Mouse (Mus musculus) forebrain, embryonic 16.5 days (tissue): ENCODE data around the gene Rpl36al. TPM values are rescaled to one million over a fixed set of nuclear protein-coding genes. Genes with fewer than 3 reads are reported as not detected.

Experiments used
- ATAC-seq: fragments of 200-750 bp; cut with Nextera tagmentation; 2 replicates; pipeline ENCODE4 v1.8.0; 2017; ENCODE audit warnings: mild to moderate bottlenecking, moderate library complexity
- H3K27ac ChIP-seq: fragments of 300-500 bp; sonication (generic); 2 replicates; pipeline ENCODE4 v1.5.1; 2014; ENCODE audit warnings: low read length, control low read depth
- H3K27me3 ChIP-seq: fragments of 300-500 bp; sonication (generic); replicated peaks from 2 replicates; pipeline ENCODE4 v1.6.1; 2014; ENCODE audit warnings: low read length; ENCODE audit not compliant: control insufficient read depth, insufficient read depth
- H3K36me3 ChIP-seq: fragments of 300-500 bp; sonication (generic); 2 replicates; pipeline ENCODE4 v1.6.1; 2014; ENCODE audit not compliant: control insufficient read depth, insufficient read depth
- H3K4me1 ChIP-seq: fragments of 300-500 bp; sonication (generic); replicated peaks from 2 replicates; pipeline ENCODE4 v1.6.1; 2014; ENCODE audit warnings: low read length; ENCODE audit not compliant: control insufficient read depth, insufficient read depth
- H3K4me2 ChIP-seq: fragments of 300-500 bp; sonication (generic); 2 replicates; pipeline ENCODE4 v1.6.1; 2014; ENCODE audit warnings: mild to moderate bottlenecking, low read length, control low read depth
- H3K4me3 ChIP-seq: fragments of 300-500 bp; sonication (generic); replicated peaks from 2 replicates; pipeline ENCODE4 v1.5.1; 2014; ENCODE audit warnings: mild to moderate bottlenecking, low read length, control low read depth
- H3K9ac ChIP-seq: fragments of 300-500 bp; sonication (generic); replicated peaks from 2 replicates; pipeline ENCODE4 v1.6.1; 2014; ENCODE audit warnings: low read depth, low read length, control low read depth
- H3K9me3 ChIP-seq: fragments of 300-500 bp; sonication (generic); 2 replicates; pipeline ENCODE4 v1.6.1; 2016; ENCODE audit warnings: low read length; ENCODE audit not compliant: control insufficient read depth
- WGBS: fragments of 180-500 bp; shearing (Covaris S2); extraction: QIAGEN DNeasy Blood & Tissue Kit; methylation state at CpG from one replicate; pipeline ENCODE4 v1.1.7; 2014; 5-methylcytosine and 5-hydroxymethylcytosine counted together
- microRNA-seq: library from miRNA; unstranded; fragments of <30 nt; microRNA quantifications from one replicate; pipeline ENCODE4, GENCODE M21; 2017
- polyA plus RNA-seq: library from polyadenylated mRNA; unstranded; fragments of >200 nt; fragmentation: Nextera tagmentation; extraction: Ambion mirVana; gene quantifications from 2 replicates; pipeline ENCODE4 v1.2.1, GENCODE M21; 2015

The Rpl36al gene
- polyA plus RNA-seq, 1 experiment from 2014 or later, result 289 TPM

DNA sequence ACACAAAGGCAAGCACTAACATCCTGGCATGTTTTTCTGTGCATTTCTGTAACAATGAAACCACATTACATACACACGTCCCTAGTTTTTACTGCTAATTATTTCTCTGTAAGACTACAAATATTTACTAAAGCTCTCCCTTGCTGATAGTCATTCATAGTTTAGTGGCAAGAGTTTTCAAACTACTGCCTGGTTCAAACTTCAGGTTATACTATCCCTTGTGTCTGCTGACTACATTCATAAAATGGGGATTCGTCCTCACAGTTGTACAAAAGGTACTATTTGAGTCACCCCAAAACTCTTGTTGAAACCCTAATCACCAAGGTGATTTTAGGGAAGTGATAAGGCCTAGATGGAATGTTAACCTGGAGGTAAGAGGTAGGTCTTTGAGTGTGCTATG, 28.0 kb downstream of the Rpl36al start:
- Histone ChIP-seq H3K27ac (no peak overlapping the region), H3K9ac (no peak overlapping the region), H3K27me3 (no peaks in the 10 kb centered on the region), H3K4me2 (no peak overlapping the region), H3K36me3 (peaks cover 13% of the 10 kb centered on the region), H3K4me1 (peaks cover 9% of the 10 kb centered on the region), H3K9me3 (no peaks in the 10 kb centered on the region), H3K4me3 (no peak overlapping the region)
- no peak for ATAC-seq
- WGBS, result 82% methylated on average over 2 of the region's 2 CpGs

DNA sequence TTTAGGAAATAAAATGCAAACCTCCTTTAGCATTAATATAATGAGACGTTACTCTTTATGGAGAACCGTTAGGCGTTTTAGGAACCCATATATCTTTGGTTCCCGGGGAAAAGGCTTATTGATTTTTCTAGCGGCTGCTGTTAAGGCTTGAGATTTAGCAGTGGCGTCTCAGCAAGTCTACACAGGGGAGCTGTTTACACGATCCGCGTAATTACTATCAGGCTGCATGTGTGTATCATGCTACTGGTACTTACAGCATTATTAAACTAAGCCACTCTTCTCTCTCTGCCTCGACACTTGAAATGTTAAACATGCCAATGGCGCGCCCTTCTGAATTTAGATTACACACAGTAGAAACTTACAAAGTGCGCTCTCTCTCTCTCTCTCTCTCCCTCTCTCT, 33.8 kb downstream of the Rpl36al start:
- Histone ChIP-seq H3K4me1 (no peaks in the 10 kb centered on the region), H3K27me3 (no peaks in the 10 kb centered on the region), H3K36me3 (no peaks in the 10 kb centered on the region), H3K4me2 (no peak overlapping the region), H3K9ac (no peak overlapping the region), H3K9me3 (no peaks in the 10 kb centered on the region), H3K27ac (no peak overlapping the region), H3K4me3 (no peak overlapping the region)
- ATAC-seq, result no peak
- WGBS, result 85% methylated on average over 13 of the region's 13 CpGs

DNA sequence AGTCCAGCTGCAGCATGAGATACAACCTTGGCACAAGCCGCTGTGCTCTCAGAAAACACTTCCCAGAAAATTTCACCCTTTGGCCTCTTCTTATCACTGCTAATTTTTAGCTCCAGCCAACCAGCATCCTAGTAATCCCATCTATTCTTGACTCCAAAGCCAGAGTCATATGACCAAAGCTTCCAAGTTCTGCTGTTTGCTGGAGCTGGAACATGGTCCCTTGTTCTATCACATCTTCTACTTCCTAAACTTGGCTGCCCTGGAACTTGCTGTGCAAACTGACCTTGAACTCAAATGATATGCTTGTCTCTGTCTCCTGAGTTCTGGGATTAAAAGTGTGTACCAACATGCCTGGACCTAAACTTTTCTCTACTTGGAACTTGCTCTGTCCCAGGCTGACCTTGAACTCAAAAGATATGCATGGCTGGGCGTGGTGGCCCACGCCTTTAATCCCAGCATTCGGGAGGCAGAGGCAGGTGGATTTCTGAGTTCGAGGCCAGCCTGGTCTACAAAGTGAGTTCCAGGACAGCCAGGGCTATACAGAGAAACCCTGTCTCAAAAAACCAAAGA, 36.6 kb downstream of the Rpl36al start:
- Histone ChIP-seq H3K4me3 (no peak overlapping the region), H3K36me3 (no peaks in the 10 kb centered on the region), H3K27me3 (no peaks in the 10 kb centered on the region), H3K9ac (no peak overlapping the region), H3K4me1 (no peaks in the 10 kb centered on the region), H3K4me2 (no peak overlapping the region), H3K9me3 (no peaks in the 10 kb centered on the region), H3K27ac (no peak overlapping the region)
- ATAC-seq, result no peak
- WGBS, result 92% methylated on average over 5 of the region's 5 CpGs

DNA sequence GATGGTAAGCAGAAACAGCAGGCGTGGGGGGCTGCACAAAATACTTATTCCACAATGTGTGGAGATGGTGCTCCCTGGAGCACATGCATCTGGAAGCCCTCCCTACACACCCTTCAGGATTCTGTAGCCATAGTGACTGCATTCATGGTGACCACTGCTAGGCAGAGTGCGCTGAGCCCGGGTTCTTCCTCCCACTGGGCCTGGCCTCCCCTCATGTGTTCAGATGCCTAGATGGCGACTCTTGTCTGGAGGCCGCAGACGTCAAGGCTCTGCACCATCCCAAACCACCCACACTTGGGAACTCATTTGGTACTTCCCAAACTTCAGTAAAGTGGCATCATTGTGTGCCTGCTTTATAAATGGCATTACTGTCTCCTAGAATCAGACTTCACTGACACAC, 40.4 kb downstream of the Rpl36al start:
- no peaks in the 10 kb centered on the region for H3K27me3 ChIP-seq
- H3K4me3 ChIP-seq, result no peak overlapping the region
- WGBS, result 71% methylated on average over 6 of the region's 6 CpGs
- H3K9me3 ChIP-seq, result no peaks in the 10 kb centered on the region
- no peak overlapping the region for H3K27ac ChIP-seq
- no peaks in the 10 kb centered on the region for H3K36me3 ChIP-seq
- ATAC-seq, result no peak
- H3K4me2 ChIP-seq, result no peak overlapping the region
- H3K9ac ChIP-seq, result no peak overlapping the region
- no peaks in the 10 kb centered on the region for H3K4me1 ChIP-seq

DNA sequence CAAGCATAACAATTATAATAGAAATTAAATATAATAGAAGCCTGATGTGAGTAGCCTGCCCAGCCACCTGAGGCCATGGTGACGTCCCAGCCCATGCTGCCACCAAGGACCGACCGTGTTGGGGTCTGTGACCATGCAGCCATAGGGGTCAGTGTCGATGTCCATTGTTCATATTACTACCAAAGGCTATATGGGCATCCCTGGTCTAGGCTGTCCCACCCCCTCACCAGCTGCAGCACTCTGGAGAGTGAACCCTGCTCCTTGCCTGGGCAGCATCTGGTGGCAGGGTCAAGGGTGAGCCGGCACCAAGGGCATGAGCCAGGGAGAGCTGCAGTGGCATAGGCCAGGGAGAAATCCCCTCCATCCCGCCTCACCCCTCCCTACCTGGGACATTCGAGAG, 44.0 kb downstream of the Rpl36al start:
- H3K27me3 ChIP-seq, result no peaks in the 10 kb centered on the region
- no peaks in the 10 kb centered on the region for H3K4me1 ChIP-seq
- no peak overlapping the region for H3K9ac ChIP-seq
- no peak overlapping the region for H3K4me2 ChIP-seq
- H3K9me3 ChIP-seq, result no peaks in the 10 kb centered on the region
- no peak overlapping the region for H3K27ac ChIP-seq
- 89% methylated on average over 7 of the region's 7 CpGs for WGBS
- ATAC-seq, result no peak
- H3K36me3 ChIP-seq, result no peaks in the 10 kb centered on the region
- H3K4me3 ChIP-seq, result no peak overlapping the region

DNA sequence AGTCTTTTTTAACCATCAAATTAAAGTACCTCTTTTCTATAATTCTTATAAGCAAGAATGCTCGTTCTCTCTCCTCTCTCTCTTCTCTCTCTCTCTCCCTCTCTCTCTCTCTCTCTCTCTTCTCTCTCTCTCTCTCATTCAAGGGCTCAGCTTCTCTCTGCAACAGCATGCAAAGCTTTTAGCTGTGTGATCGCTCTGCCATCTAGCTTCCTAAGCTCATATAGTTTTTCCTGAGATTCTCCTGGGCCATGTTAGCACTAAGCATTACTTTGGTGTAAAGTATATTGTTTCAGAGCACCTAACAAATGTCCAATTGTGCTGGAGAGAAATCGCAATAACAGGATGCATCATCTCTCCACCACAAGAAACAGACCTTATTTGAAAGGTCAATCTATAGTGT, 44.7 kb downstream of the Rpl36al start:
- Histone ChIP-seq H3K4me3 (no peak overlapping the region), H3K27me3 (no peaks in the 10 kb centered on the region), H3K36me3 (no peaks in the 10 kb centered on the region), H3K4me2 (no peak overlapping the region), H3K4me1 (no peaks in the 10 kb centered on the region), H3K9ac (no peak overlapping the region), H3K9me3 (no peaks in the 10 kb centered on the region), H3K27ac (no peak overlapping the region)
- ATAC-seq, result no peak
- WGBS, result 94% methylated on average over 3 of the region's 3 CpGs

Small RNA genes within 50 kb of the gene (microRNA-seq; reads per million reads assigned to microRNA genes)
- gene Gm47287 (not detected), gene Gm47295 (not detected)

Other genes starting within 250 kb of the Rpl36al start
- 987 and 1,101 TPM in 2 replicates for gene Rps29, start 24.9 kb downstream of the Rpl36al start, polyA plus RNA-seq
- 9.7 and 11.4 TPM in 2 replicates for gene Lrr1, start 15.3 kb downstream of the Rpl36al start, polyA plus RNA-seq
- 32.6 and 37.8 TPM in 2 replicates for gene Mgat2, start 74 bp upstream of the Rpl36al start, polyA plus RNA-seq
- 20.0 and 23.6 TPM in 2 replicates for gene Gm49383, start 13.0 kb upstream of the Rpl36al start, polyA plus RNA-seq
- gene Dnaaf2, start 14.3 kb upstream of the Rpl36al start, polyA plus RNA-seq, result 8.1 and 9.1 TPM in 2 replicates
- 16.5 and 22.1 TPM in 2 replicates for gene Gm49384, start 20.2 kb upstream of the Rpl36al start, polyA plus RNA-seq
- gene Pole2, start 44.1 kb upstream of the Rpl36al start, polyA plus RNA-seq, result 7.2 and 8.0 TPM in 2 replicates
- 12.5 TPM in 2 replicates for gene Klhdc1, start 57.1 kb upstream of the Rpl36al start, polyA plus RNA-seq
- 272 and 285 TPM in 2 replicates for gene Klhdc2, start 112.6 kb upstream of the Rpl36al start, polyA plus RNA-seq
- gene Nemf, start 173.1 kb upstream of the Rpl36al start, polyA plus RNA-seq, result 87.6 and 94.4 TPM in 2 replicates
- 22.2 and 27.6 TPM in 2 replicates for gene Arf6, start 188.1 kb upstream of the Rpl36al start, polyA plus RNA-seq
- 0.62 TPM in 1 of 2 replicates, not detected in the other for gene Gm9887, start 188.4 kb upstream of the Rpl36al start, polyA plus RNA-seq